Mouse (Mus musculus) hindbrain, embryonic 16.5 days (tissue): ENCODE measurements around the gene Garnl3. TPM values are rescaled to one million over a fixed set of nuclear protein-coding genes. Genes with fewer than 3 reads are reported as not detected.
"Not testable (repeated sequence)": the region's sequence is repeated elsewhere in the genome, so short reads cannot be mapped to it uniquely, and the experiment has no call there.

Experiments used
- ATAC-seq: fragments of 200-750 bp; cut with Nextera tagmentation; 2 replicates; pipeline ENCODE4 v1.8.0; 2017; ENCODE audit warnings: moderate TSS enrichment, moderate library complexity
- H3K27ac ChIP-seq: fragments of 300-500 bp; sonication (generic); 2 replicates; pipeline ENCODE4 v1.5.1; 2014; ENCODE audit warnings: low read depth, mild to moderate bottlenecking, control low read depth, low read length, moderate library complexity
- H3K27me3 ChIP-seq: fragments of 300-500 bp; sonication (generic); replicated peaks from 2 replicates; pipeline ENCODE4 v1.6.1; 2014; ENCODE audit warnings: low read length; ENCODE audit not compliant: control insufficient read depth, insufficient read depth
- H3K36me3 ChIP-seq: fragments of 300-500 bp; sonication (generic); 2 replicates; pipeline ENCODE4 v1.6.1; 2014; ENCODE audit warnings: mild to moderate bottlenecking, low read length, moderate library complexity, mixed read lengths; ENCODE audit not compliant: control insufficient read depth, insufficient read depth
- H3K4me1 ChIP-seq: fragments of 300-500 bp; sonication (generic); 2 replicates; pipeline ENCODE4 v1.6.1; 2014; ENCODE audit warnings: low read depth, low read length; ENCODE audit not compliant: control insufficient read depth, insufficient read depth
- H3K4me2 ChIP-seq: fragments of 300-500 bp; sonication (generic); 2 replicates; pipeline ENCODE4 v1.6.1; 2014; ENCODE audit warnings: mild to moderate bottlenecking, low read length, control low read depth, moderate library complexity
- H3K4me3 ChIP-seq: fragments of 300-500 bp; sonication (generic); 2 replicates; pipeline ENCODE4 v1.5.1; 2014; ENCODE audit warnings: mild to moderate bottlenecking, low read length, control low read depth, moderate library complexity
- H3K9ac ChIP-seq: fragments of 300-500 bp; sonication (generic); 2 replicates; pipeline ENCODE4 v1.6.1; 2014; ENCODE audit warnings: low read depth, mild to moderate bottlenecking, control low read depth, low read length, moderate library complexity
- H3K9me3 ChIP-seq: fragments of 300-500 bp; sonication (generic); 2 replicates; pipeline ENCODE4 v1.6.1; 2014; ENCODE audit warnings: mild to moderate bottlenecking, low read length, moderate library complexity; ENCODE audit not compliant: control insufficient read depth
- WGBS: fragments of 180-500 bp; shearing (Covaris S2); extraction: QIAGEN DNeasy Blood & Tissue Kit; methylation state at CpG from one replicate; pipeline ENCODE4 v1.1.7; 2014; 5-methylcytosine and 5-hydroxymethylcytosine counted together
- polyA plus RNA-seq: library from polyadenylated mRNA; unstranded; fragments of >200 nt; fragmentation: Nextera tagmentation; extraction: Ambion mirVana; gene quantifications from 2 replicates; pipeline ENCODE4 v1.2.1, GENCODE M21; 2015

The Garnl3 gene
- polyA plus RNA-seq, 1 experiment from 2014 or later, result 65.9 TPM

DNA sequence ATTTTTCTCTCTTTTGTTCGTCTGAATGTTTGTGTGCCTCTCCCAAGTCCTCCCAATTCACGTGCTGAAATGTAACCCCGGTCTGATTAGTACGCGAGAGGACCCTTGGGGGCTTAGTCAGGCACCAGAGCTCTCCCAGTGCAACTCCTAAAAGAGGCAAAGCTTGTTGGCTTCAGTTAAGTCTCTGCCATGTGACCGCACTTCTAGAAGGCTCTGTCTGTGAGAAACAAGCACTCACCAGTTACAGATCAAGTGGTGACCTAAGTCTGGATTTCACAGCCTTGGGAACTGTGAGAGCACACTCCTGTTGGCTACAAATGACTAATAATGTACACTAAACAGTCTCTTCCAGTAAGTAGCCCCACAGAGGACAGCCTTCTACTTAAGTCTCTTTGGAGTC is 8.6 kb downstream of the Garnl3 start:
- Histone ChIP-seq H3K4me2 (no peak overlapping the region), H3K9ac (no peak overlapping the region), H3K27ac (no peak overlapping the region), H3K36me3 (no peaks in the 10 kb centered on the region), H3K27me3 (no peaks in the 10 kb centered on the region), H3K9me3 (no peaks in the 10 kb centered on the region), H3K4me1 (no peaks in the 10 kb centered on the region), H3K4me3 (no peak overlapping the region)
- no peak for ATAC-seq
- 74% methylated on average over 6 of the region's 6 CpGs for WGBS

DNA sequence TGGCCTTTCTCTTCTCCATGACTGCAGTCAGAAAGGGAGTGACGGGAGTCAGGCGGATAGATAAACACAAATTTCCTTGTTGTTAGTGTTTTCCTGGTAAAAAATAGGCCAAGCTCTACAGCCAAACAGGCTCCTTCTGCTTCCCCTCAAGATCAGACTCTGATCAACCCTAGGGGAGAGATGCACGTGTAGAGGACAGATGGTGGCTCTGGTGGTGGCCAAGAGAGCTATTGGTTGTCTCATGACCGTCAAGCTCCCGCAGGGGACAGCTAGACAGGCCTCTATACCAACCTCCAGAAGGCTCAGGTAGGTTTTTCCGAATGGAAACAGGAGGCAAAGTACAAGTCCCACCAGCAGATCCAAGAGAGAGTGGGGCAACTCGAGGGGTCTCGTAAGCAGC is 30.9 kb downstream of the Garnl3 start:
- H3K9ac ChIP-seq, result no peak overlapping the region
- H3K4me3 ChIP-seq, result no peak overlapping the region
- no peaks in the 10 kb centered on the region for H3K4me1 ChIP-seq
- H3K9me3 ChIP-seq, result no peaks in the 10 kb centered on the region
- H3K4me2 ChIP-seq, result no peak overlapping the region
- H3K27me3 ChIP-seq, result no peaks in the 10 kb centered on the region
- ATAC-seq, result no peak
- no peaks in the 10 kb centered on the region for H3K36me3 ChIP-seq
- WGBS, result 83% methylated on average over 8 of the region's 8 CpGs
- H3K27ac ChIP-seq, result no peak overlapping the region

DNA sequence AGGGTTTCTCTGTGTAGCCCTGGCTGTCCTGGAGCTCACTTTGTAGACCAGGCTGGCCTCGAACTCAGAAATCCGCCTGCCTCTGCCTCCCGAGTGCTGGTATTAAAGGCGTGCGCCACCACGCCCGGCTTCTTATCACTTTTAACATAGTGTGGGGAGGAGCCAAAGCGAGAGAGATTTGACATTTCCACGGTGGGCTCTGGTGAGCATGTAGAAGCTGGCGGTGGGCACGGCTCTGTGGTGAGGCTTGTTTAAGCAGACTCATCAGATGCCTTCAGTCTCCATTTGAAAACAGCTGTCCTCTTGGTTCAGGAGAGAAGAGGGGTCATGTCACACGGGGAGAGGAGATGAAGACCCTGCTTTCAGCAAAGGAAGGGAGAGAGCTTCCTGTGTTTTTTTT is 34.1 kb downstream of the Garnl3 start:
- H3K36me3 ChIP-seq, H3K4me1 ChIP-seq, H3K9me3 ChIP-seq, H3K4me2 ChIP-seq, ATAC-seq, H3K9ac ChIP-seq, H3K4me3 ChIP-seq, H3K27me3 ChIP-seq, H3K27ac ChIP-seq: not testable (repeated sequence)
- WGBS, result 92% methylated on average over 12 of the region's 12 CpGs

DNA sequence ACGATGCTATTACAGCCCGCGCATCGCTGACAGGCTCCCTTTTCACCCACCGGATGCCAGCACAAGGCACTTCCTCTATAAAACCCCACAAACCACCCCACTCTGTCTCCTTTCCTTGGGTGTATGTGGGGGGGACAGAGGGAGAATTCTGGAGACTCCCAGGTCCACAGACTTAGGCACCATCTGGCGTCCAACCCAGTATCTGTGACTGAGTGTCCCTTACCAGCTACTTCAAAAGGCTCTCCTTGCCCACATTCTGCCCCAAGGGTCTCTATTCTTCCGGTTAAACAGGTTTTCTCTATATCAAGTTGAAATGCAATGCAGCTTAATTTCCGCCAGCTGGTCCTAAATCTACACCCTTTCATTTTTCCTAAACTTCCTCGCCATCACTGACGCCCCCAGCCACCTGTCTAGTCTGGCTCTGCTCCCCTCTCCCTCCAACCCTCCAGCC is 36.2 kb downstream of the Garnl3 start:
- Histone ChIP-seq H3K4me3 (no peak overlapping the region), H3K4me2 (no peak overlapping the region), H3K4me1 (peaks cover 3% of the 10 kb centered on the region; the same call in 1 of the 2 replicates), H3K27me3 (no peaks in the 10 kb centered on the region), H3K36me3 (no peaks in the 10 kb centered on the region), H3K9me3 (no peaks in the 10 kb centered on the region), H3K27ac (no peak overlapping the region), H3K9ac (no peak overlapping the region)
- no peak for ATAC-seq
- WGBS, result 71% methylated on average over 10 of the region's 10 CpGs

DNA sequence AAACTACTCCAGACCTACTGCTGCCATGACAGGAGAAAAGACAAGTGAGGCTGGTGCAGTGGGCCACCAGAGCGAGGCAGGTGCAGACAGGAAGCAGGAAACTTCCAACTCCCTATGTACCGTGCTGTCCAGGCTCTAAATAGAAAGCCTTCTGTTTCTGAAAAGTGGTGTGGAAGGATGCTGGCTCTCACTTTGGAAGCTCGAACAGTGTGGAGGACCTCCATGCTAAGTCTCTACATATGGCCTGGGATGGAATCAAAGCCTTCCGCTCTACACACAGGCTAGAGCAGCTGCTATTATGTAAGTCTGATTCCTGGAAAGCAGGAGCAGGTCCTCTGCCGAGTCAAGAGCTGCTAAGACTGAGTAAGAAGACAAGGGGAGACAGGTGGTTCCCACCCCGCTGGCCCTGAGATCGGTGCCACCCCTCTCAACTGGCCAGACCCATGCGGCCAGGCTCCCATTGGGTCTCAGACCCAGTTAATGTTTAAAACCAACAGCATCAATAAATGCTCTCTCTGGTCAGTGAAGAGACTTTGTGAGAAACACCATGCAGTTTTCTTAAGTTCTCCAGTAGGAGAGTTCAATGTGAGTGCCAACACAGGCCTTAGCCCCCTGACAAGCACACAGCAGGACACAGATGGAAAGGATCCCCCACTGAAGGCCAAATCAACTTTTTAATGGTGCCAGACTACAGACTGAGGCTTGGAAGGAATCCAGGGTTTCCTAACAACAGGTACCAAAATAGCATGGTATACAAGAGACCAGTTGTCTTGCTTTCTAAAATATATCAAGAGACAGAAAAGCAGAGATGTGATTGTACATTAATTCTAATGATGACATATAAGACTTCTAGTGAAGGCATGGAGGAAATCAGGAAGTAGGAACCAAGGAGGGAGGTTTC is 40.6 kb downstream of the Garnl3 start:
- no peak overlapping the region for H3K27ac ChIP-seq
- no peak overlapping the region for H3K4me3 ChIP-seq
- ATAC-seq, result no peak
- H3K36me3 ChIP-seq, result no peaks in the 10 kb centered on the region
- H3K27me3 ChIP-seq, result no peaks in the 10 kb centered on the region
- H3K9me3 ChIP-seq, result no peaks in the 10 kb centered on the region
- H3K4me1 ChIP-seq, result peaks cover 5% of the 10 kb centered on the region; the same call in 1 of the 2 replicates
- no peak overlapping the region for H3K9ac ChIP-seq
- H3K4me2 ChIP-seq, result no peak overlapping the region
- WGBS, result 80% methylated on average over 8 of the region's 8 CpGs

DNA sequence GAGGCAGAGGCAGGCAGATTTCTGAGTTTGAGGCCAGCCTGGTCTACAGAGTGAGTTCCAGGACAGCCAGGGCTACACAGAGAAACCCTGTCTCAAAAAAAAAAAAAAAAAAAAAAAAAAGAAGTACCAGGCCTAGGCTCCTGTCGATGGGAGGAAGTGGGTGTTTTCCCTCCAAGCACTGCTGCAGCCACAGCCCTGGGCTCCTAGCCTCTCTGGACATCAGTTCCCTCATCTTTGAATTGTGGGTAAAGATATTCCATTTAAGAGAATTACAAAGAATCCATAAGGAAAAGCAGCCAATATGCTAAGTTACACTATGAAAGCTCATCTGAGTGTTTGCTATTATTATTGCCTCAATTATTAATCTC is 41.4 kb downstream of the Garnl3 start:
- not testable (repeated sequence) for H3K36me3 ChIP-seq, H3K27me3 ChIP-seq, H3K4me2 ChIP-seq, H3K9ac ChIP-seq, H3K9me3 ChIP-seq, H3K4me3 ChIP-seq, H3K4me1 ChIP-seq, H3K27ac ChIP-seq, ATAC-seq
- WGBS, result 75% methylated on average over 1 of the region's 1 CpGs

DNA sequence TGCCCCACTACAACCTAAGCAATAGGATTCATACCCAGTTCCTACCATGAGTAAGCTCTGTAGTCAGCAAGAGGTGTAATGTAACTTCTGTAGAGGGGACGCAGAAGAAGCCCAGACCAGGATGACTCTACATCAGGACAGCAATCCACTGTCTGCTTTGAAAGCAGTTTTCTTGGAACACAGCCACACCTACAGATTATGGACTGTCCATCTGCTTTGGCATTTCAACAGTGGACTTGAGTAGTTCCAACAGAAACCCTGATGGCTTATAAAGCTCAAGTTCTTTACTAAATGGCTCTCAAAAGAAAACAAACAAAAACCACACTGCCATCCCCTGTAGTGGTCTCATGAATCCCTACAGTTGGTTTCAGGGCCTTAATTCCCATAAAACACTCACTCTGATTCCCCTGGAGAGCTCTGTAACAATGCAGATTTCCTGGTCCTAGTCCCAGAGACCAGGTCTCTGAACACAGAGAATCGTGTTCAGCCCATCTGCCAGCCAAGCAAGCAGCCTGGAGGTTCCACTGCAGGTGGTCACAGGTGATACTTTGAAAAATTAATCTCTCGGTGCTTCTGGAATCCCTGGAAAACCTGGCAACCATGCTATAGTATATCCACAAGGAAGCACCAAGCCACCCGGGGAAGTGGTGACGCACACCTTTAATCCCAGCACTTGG is 42.0 kb downstream of the Garnl3 start:
- Histone ChIP-seq H3K4me2 (no peak overlapping the region), H3K9me3 (no peaks in the 10 kb centered on the region), H3K4me1 (peaks cover 5% of the 10 kb centered on the region; the same call in 1 of the 2 replicates), H3K9ac (no peak overlapping the region), H3K36me3 (no peaks in the 10 kb centered on the region), H3K27ac (no peak overlapping the region), H3K27me3 (no peaks in the 10 kb centered on the region), H3K4me3 (no peak overlapping the region)
- ATAC-seq, result no peak
- 83% methylated on average over 5 of the region's 5 CpGs for WGBS

DNA sequence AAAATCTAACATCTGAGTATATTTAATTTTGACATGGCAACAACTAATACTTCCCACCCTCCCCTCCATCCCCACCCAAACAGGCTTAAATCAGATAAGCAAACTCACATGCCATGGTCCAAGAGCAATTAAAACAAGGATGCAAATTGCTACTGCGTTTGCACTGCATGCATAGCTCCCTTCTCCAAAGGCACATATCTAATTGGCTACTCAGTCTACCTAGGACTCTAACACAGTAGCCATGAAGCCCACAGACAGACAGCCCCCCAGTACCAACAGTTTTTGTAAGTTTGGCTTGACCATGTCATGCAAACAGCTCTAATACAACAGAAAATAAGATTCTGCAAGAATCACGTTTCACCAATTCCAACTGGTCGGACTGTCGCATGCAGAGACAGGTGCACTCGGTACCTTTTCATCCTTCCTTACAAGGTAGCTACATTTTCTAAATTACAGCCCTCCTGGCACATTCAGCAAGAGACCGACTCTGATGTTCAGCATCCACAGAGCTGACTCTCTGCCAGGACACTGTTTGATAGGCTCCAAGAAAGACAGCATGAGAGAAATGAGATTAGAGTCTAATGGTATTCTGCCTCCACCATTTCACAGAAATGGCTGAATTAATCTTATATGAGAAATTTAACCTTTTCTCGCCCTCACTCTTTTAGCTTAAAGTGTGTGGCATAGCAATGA is 44.6 kb downstream of the Garnl3 start:
- H3K4me1 ChIP-seq, result peaks cover 5% of the 10 kb centered on the region; the same call in 1 of the 2 replicates
- WGBS, result 65% methylated on average over 7 of the region's 7 CpGs
- H3K27me3 ChIP-seq, result no peaks in the 10 kb centered on the region
- no peaks in the 10 kb centered on the region; the same call in 1 of the 2 replicates for H3K36me3 ChIP-seq
- H3K9me3 ChIP-seq, result no peaks in the 10 kb centered on the region
- H3K9ac ChIP-seq, result peak overlapping the region; percentile 3; the same call in 1 of the 2 replicates
- peak overlapping the region; percentile 2; the same call in 1 of the 2 replicates for H3K4me3 ChIP-seq
- ATAC-seq, result peak; percentile 50
- peak overlapping the region; percentile 59 for H3K27ac ChIP-seq
- H3K4me2 ChIP-seq, result peak overlapping the region; percentile 32
